Mouse (Mus musculus) liver, adult 2 months (tissue): ENCODE data around the gene Gm43720.
A peak's percentile ranks its signal among the peaks of the same experiment; 100 is the strongest.

Experiments used
- CTCF ChIP-seq: fragments of 200-500 bp; IDR thresholded peaks from 2 replicates; pipeline ENCODE4 v1.5.1; 2011; ENCODE audit warnings: low read depth, low read length, control low read depth
- POLR2A ChIP-seq: fragments of 200-500 bp; IDR thresholded peaks from 2 replicates; pipeline ENCODE4 v1.6.1; 2011; ENCODE audit warnings: low read length, control low read depth; ENCODE audit not compliant: insufficient read depth; ENCODE audit errors: extremely low read depth

GRCm38 (mm10) chr5:138263260-138264206 is 16.2 kb downstream of the Gm43720 start, which contains the start of gene BC037034:
- TF ChIP-seq POLR2A (peak; percentile 71), CTCF (no peak)
